Mouse (Mus musculus): Measurements from ENCODE around the gene Actr3b.
"Not testable (repeated sequence)": the region's sequence is repeated elsewhere in the genome, so short reads cannot be mapped to it uniquely, and the experiment has no call there.

The Actr3b gene

DNA sequence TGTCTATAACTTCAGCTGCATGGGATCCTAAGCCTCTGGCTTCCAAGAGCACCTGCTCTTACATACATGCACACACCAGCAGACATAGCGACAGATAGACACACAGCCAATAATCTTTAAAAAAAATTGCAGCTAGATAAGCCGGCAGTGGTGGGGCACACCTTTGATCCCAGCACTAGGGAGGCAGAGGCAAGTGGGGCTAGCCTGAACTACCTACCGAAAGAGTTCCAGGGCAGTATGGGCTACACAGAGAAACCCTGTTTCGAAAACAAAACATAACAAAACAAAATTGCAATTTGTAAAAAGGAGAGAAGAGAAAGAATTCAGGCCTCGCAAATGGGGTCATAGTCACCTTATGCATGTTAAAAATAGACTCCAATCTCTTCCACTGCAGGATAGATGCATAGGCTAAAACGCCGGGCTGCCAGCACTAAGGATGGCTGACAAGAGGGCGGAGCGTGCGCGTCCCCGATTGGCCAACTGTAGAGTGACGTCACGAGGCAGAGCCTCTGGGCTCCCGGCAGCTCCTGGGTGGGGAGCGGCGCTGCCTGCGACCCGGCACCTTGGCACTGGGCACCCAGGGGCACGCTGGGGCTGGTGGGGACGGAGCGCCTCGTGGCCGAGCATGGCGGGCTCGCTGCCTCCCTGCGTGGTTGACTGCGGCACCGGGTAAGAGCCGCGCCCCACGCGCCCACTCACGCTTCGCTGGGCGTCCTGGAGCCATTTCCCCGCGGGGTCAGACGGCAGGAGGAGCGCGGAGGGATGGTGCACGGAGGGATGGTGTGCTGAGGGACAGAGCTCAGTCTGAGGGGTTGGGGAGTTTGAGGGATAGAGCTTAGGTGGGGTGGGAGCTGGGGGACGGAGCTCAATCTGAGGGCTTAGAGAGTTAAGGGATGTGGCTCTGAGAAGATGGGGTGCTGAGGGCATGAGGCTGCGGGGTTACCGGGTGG, at the start of gene Actr3b:
Gene Actr3b, plus strand, starts transcription at position 538 of the 950 bp plus-strand sequence.
- DNase-seq (ENCODE audit: low spot score): peak; percentile 95

DNA sequence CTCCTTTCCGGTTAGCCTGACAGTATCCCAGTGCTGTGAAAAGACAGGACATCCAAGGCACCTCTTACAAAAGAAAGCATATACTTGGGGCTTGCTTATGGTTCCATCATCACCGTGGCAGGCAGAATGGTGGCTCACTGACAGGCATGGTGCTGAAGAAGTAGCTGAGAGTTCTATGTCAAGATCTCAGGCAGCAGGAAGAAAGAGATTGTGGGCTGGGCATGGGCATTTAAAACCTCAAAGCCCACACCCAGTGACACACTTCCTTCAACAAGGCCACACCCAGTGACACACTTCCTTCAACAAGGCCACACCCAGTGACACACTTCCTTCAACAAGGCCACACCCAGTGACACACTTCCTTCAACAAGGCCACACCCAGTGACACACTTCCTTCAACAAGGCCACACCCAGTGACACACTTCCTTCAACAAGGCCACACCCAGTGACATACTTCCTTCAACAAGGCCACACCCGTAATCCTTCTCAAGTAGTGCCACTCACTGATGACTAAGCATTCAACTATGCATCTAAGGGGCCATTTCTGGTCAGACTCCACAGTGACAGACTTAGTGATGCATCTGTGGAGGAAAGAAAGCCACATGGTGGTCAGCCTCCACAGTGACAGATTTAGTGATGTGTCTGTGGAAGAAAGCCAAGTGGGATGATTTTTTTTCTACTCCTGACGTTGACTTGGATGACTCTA, 46.6 kb upstream of the Actr3b start:
- not testable (repeated sequence) for DNase-seq (ENCODE audit: low spot score)

- no peak for DNase-seq (ENCODE audit: low spot score)
Observed at GRCm38 (mm10) chr5:25719390-25719789, 40.4 kb upstream of the Actr3b start.

- no peak for DNase-seq (ENCODE audit: low spot score)
Observed at GRCm38 (mm10) chr5:25723016-25723415, 36.8 kb upstream of the Actr3b start.

GRCm38 (mm10) chr5:25724134-25724675, 35.6 kb upstream of the Actr3b start:
- DNase-seq (ENCODE audit: low spot score): no peak

- peak; percentile 54 for DNase-seq (ENCODE audit: low spot score)
Observed at GRCm38 (mm10) chr5:25734318-25734717, 25.5 kb upstream of the Actr3b start.

- no peak for DNase-seq (ENCODE audit: low spot score)
Observed at GRCm38 (mm10) chr5:25735861-25736260, 23.9 kb upstream of the Actr3b start.

- no peak for DNase-seq (ENCODE audit: low spot score)
Observed at GRCm38 (mm10) chr5:25738448-25738847, 21.3 kb upstream of the Actr3b start.

GRCm38 (mm10) chr5:25738902-25739301, 20.9 kb upstream of the Actr3b start:
- DNase-seq (ENCODE audit: low spot score): not testable (repeated sequence)

DNA sequence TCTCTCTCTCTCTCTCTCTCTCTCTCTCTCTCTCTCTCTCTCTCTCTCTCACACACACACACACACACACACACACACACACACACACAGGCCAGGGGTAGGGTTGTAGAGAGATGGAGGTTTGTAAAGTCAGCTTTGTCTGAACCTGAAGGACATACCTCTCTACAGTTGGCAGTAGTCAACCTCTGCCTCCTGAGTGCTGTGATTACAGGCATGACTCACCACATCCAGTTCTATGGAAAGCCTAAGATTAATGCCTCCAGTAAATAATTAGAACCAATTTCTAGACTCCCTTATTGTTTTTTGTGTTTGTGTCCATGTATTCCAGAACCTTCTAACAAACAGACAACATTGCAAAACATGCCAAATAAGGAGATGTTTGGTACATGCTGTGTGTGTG, 11.9 kb upstream of the Actr3b start:
- no peak for DNase-seq (ENCODE audit: low spot score)

- DNase-seq (ENCODE audit: low spot score): no peak
Observed at GRCm38 (mm10) chr5:25748613-25749012, 11.2 kb upstream of the Actr3b start.

DNA sequence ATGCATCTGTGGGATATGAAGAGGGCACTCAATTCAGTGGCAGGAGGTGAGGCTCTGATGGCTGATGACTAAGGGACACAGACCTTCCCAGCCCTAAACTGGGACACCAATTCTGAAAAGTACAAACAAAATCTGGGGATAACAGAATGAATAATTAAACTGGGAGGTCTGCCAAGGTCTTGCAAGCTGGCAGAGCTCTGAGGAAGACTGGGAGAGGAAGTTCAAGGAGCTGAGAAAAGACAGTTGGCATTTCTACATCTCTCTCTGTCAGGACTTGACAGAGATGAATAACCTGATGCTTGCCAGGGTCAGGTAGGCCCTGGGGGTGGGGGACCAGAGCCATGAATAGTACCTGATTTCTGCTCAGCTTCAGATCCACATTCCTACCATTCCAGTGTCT, 8.2 kb upstream of the Actr3b start:
- DNase-seq (ENCODE audit: low spot score): no peak

DNA sequence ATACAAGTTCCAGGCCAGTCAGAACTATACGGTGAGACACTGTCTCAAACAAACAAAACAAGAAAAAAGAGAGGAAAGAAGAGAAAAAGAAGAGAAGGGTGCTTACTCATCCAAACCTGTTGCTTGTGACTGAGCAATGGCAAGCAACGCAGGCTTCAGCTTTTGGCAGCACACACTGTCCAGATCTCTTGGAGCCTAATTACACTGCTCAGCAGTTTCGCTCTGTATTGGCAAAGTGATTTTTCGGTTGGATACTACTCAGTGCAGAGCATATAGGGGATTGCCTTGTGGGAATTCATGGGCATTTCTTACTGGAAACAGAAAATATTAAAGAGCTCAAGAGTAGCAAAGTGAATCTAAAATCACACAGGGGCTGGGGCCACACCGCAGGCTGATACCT, 6.9 kb upstream of the Actr3b start:
- DNase-seq (ENCODE audit: low spot score): no peak

DNA sequence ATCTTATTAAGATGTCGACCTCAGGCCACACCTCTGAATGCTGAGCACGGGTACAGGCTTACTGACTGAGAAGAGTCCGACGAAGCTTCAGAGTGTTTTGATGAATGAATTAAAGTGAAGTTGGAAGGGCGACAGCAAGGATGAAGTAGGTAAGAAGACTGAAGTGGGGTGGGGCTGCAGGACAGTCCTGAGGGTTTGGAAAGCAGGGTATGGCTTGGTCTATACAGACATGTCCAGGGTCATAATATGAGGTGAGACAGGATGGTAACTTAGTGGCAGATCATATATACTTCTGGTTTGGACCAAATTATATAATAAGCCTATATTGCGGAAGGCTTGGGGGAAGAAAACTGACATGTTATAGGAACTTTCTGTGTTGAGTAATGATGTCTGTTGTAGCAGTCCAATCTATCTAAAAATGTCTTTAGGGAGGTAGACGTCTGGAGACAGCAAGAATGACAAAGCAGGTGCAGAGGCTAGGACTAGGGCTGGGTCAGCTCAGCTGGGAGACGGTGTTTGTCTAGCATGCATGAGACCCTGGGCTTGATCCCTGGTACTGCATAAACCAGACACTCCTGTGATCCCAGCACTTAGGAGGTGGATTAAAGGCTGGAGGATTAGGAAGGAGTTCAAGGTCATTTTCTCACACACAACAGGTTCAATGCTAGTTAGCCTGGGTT, 6.1 kb upstream of the Actr3b start:
- DNase-seq (ENCODE audit: low spot score): no peak

- no peak for DNase-seq (ENCODE audit: low spot score)
Observed at GRCm38 (mm10) chr5:25754236-25754766, 5.5 kb upstream of the Actr3b start.

GRCm38 (mm10) chr5:25760410-25760832, 624 bp downstream of the Actr3b start:
- DNase-seq (ENCODE audit: low spot score): no peak

DNA sequence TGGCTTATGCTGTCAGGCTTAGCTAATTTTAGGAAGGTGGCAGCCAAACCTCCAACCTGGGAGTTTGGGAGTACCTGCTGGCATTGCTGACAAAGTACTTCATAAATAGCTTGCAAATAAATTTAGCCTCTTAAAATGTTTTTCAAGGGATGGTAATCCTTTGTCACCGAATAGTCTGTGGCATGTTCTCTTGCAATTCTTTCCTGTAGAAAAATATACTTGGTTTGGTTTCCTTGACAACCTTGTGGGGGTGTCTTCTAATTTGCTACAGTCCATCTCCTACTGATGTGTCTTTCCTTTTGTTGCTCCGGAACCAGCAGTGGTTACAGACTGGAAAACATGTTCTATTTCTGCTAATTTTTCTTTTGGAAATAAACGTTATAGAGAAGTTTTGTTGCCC, 1.1 kb downstream of the Actr3b start:
- no peak for DNase-seq (ENCODE audit: low spot score)

GRCm38 (mm10) chr5:25761850-25762249, 2.1 kb downstream of the Actr3b start:
- DNase-seq (ENCODE audit: low spot score): no peak

- DNase-seq (ENCODE audit: low spot score): no peak
Observed at GRCm38 (mm10) chr5:25769006-25769405, 9.2 kb downstream of the Actr3b start.

GRCm38 (mm10) chr5:25769406-25769805, 9.6 kb downstream of the Actr3b start:
- no peak for DNase-seq (ENCODE audit: low spot score)

GRCm38 (mm10) chr5:25772456-25772855, 12.7 kb downstream of the Actr3b start:
- no peak for DNase-seq (ENCODE audit: low spot score)
